Comparison of ENCODE assay signal across 8 mouse cellular contexts in the genomic region with DNA sequence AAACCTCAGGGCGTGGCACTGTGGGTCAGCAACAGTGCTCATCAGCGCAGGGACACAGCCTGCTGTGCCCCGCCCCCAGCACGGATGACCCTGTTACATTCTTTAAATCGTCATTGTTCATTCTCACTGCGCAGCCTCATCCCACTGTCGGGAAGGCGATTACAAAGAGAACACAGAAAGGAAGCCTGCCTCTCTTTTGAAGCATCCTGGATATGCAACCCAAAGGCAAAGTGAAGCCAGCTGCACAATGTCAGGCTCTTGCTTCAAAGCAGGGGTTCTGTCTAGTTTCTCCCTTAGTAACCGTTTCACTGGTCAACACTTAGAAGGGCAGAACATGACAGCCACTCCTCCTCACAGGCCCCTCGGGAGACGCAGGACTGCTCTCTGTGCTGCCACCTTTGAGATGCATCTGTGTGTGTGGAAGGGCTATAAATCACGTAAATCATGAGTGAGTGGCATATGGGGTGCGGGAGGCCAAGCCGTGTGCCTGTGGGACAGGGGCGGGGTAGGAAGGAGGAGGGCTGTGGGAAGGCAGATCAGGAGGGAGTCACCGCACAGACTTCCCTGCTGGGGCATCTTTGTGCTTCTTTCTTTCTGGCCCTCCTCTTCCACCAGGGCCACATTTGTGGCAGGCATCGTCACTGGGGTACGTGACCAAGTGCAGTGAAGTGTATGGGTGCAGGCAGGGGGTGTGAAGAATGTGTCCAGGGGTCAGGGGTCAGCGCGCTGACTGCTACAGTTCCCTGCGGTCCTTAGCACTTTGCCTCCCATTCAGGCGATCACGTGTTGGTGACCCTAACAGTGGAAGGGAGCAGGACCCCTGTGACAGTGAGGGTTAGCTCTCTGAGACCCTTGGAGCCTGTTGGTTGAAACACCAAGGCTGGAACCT.
DNase-seq lines count a peak whose midpoint lies in the region; ATAC-seq and TF ChIP-seq lines count a peak whose summit lies in the region.

No protein-coding gene starts in this region.

- WGBS in forebrain, embryonic 11.5 days: 57% methylated on average over 23 of the region's 23 CpGs
- 59% methylated on average over 23 of the region's 23 CpGs for WGBS in forebrain, postnatal 0 days
- 32% methylated on average over 23 of the region's 23 CpGs for WGBS in lung, embryonic 14.5 days
- WGBS in liver, embryonic 13.5 days (ENCODE audit: insufficient replicate concordance): 71% methylated on average over 23 of the region's 23 CpGs
- WGBS in stomach, embryonic 16.5 days: 34% methylated on average over 23 of the region's 23 CpGs

- H3K4me2 ChIP-seq in forebrain, embryonic 11.5 days (ENCODE audit: low read depth, low read length, severe bottlenecking): no peak overlapping the region
- H3K4me2 ChIP-seq in forebrain, postnatal 0 days (ENCODE audit: low read depth): no peak overlapping the region
- peak overlapping the region; percentile 32 for H3K4me2 ChIP-seq in lung, embryonic 14.5 days
- H3K4me2 ChIP-seq in liver, embryonic 13.5 days: no peak overlapping the region
- peak overlapping the region; percentile 13; the same call in 1 of the 2 replicates for H3K4me2 ChIP-seq in stomach, embryonic 16.5 days (ENCODE audit: low read depth, low read length)

- no peak overlapping the region for H3K27ac ChIP-seq in forebrain, embryonic 11.5 days (ENCODE audit: low read depth, low read length)
- H3K27ac ChIP-seq in forebrain, postnatal 0 days (ENCODE audit: low read depth, low read length): no peak overlapping the region
- H3K27ac ChIP-seq in lung, embryonic 14.5 days (ENCODE audit: low read depth): no peak overlapping the region
- 0 out of 2 replicates have a peak overlapping the region, but pooled peaks have one; percentile 6 for H3K27ac ChIP-seq in liver, embryonic 13.5 days
- H3K27ac ChIP-seq in stomach, embryonic 16.5 days (ENCODE audit: low read length): no peak overlapping the region

- peak; percentile 25; the same call in 1 of the 2 replicates for ATAC-seq in forebrain, embryonic 11.5 days (replicated peaks; ENCODE audit: low FRiP score)
- no peak for ATAC-seq in forebrain, postnatal 0 days
- peak; percentile 69 for ATAC-seq in lung, embryonic 14.5 days (ENCODE audit: insufficient read depth)
- ATAC-seq in liver, embryonic 13.5 days (ENCODE audit: low read depth): 0 out of 2 replicates have a peak, but pooled peaks have one; percentile 28
- peak; percentile 43; the same call in 1 of the 2 replicates for ATAC-seq in stomach, embryonic 16.5 days (ENCODE audit: insufficient read depth, low FRiP score)
- no peak for ATAC-seq in megakaryocyte-erythroid progenitor cell, adult 5-6 weeks (replicated peaks; ENCODE audit: low FRiP score, low TSS enrichment, poor library complexity, severe bottlenecking)

- no peaks in the 10 kb centered on the region for H3K36me3 ChIP-seq in forebrain, embryonic 11.5 days (ENCODE audit: control insufficient read depth, insufficient read depth, low read length)
- no peaks in the 10 kb centered on the region for H3K36me3 ChIP-seq in forebrain, postnatal 0 days (ENCODE audit: insufficient read depth)
- no peaks in the 10 kb centered on the region for H3K36me3 ChIP-seq in lung, embryonic 14.5 days (ENCODE audit: insufficient read depth)
- peaks cover 98% of the 10 kb centered on the region for H3K36me3 ChIP-seq in liver, embryonic 13.5 days
- no peaks in the 10 kb centered on the region for H3K36me3 ChIP-seq in stomach, embryonic 16.5 days (ENCODE audit: control insufficient read depth, insufficient read depth, low read length)

- no peak overlapping the region for H3K9ac ChIP-seq in forebrain, embryonic 11.5 days (ENCODE audit: low read length)
- H3K9ac ChIP-seq in forebrain, postnatal 0 days: no peak overlapping the region
- no peak overlapping the region; the same call in 1 of the 2 replicates for H3K9ac ChIP-seq in lung, embryonic 14.5 days
- 0 out of 2 replicates have a peak overlapping the region, but pooled peaks have one; percentile 5 for H3K9ac ChIP-seq in liver, embryonic 13.5 days
- H3K9ac ChIP-seq in stomach, embryonic 16.5 days (ENCODE audit: low read length): peak overlapping the region; percentile 17; the same call in 1 of the 2 replicates

- no peak for DNase-seq in forebrain, embryonic 11.5 days (ENCODE audit: low spot score)
- no peak for DNase-seq in forebrain, postnatal 0 days
- peak; percentile 70 for DNase-seq in lung, embryonic 14.5 days
- DNase-seq in lung, postnatal 4 days: no peak
- DNase-seq in liver, embryonic 13.5 days: no peak
- no peak for DNase-seq in B cell, adult 2 months

- TF ChIP-seq CTCF in forebrain, postnatal 0 days (IDR thresholded peaks at IDR 0.05; ENCODE audit: low read depth): no peak
- TF ChIP-seq CTCF in lung, embryonic 14.5 days (IDR thresholded peaks at IDR 0.05; ENCODE audit: low read depth): no peak

- no peaks in the 10 kb centered on the region for H3K9me3 ChIP-seq in forebrain, embryonic 11.5 days (ENCODE audit: control insufficient read depth, low read length)
- no peaks in the 10 kb centered on the region for H3K9me3 ChIP-seq in forebrain, postnatal 0 days (ENCODE audit: low read length)
- H3K9me3 ChIP-seq in lung, embryonic 14.5 days (ENCODE audit: low read depth, low read length): no peaks in the 10 kb centered on the region
- no peaks in the 10 kb centered on the region for H3K9me3 ChIP-seq in liver, embryonic 13.5 days (replicated peaks)
- no peaks in the 10 kb centered on the region for H3K9me3 ChIP-seq in stomach, embryonic 16.5 days (replicated peaks; ENCODE audit: control insufficient read depth, low read length)

- no peaks in the 10 kb centered on the region for H3K27me3 ChIP-seq in forebrain, embryonic 11.5 days (ENCODE audit: control insufficient read depth, insufficient read depth, low read length)
- H3K27me3 ChIP-seq in forebrain, postnatal 0 days (ENCODE audit: insufficient read depth, low read length): no peaks in the 10 kb centered on the region
- no peaks in the 10 kb centered on the region for H3K27me3 ChIP-seq in lung, embryonic 14.5 days (ENCODE audit: insufficient read depth, low read length)
- no peaks in the 10 kb centered on the region for H3K27me3 ChIP-seq in liver, embryonic 13.5 days
- no peaks in the 10 kb centered on the region for H3K27me3 ChIP-seq in stomach, embryonic 16.5 days (ENCODE audit: control insufficient read depth, insufficient read depth, low read length)

- 0 out of 2 replicates have a peak, but pooled peaks cover 5% of the 10 kb centered on the region for H3K4me1 ChIP-seq in forebrain, embryonic 11.5 days (replicated peaks; ENCODE audit: control insufficient read depth, insufficient read depth, low read length)
- no peaks in the 10 kb centered on the region for H3K4me1 ChIP-seq in forebrain, postnatal 0 days (ENCODE audit: insufficient read depth)
- H3K4me1 ChIP-seq in lung, embryonic 14.5 days (ENCODE audit: insufficient read depth): no peaks in the 10 kb centered on the region
- H3K4me1 ChIP-seq in liver, embryonic 13.5 days (replicated peaks): peaks cover 57% of the 10 kb centered on the region
- H3K4me1 ChIP-seq in stomach, embryonic 16.5 days (ENCODE audit: control insufficient read depth, insufficient read depth, low read length): peaks cover 5% of the 10 kb centered on the region; the same call in 1 of the 2 replicates

- no peak overlapping the region for H3K4me3 ChIP-seq in forebrain, embryonic 11.5 days (ENCODE audit: low read depth, low read length)
- H3K4me3 ChIP-seq in forebrain, postnatal 0 days (ENCODE audit: low read depth, low read length): no peak overlapping the region
- no peak overlapping the region for H3K4me3 ChIP-seq in lung, embryonic 14.5 days (ENCODE audit: low read depth, low read length)
- H3K4me3 ChIP-seq in liver, embryonic 13.5 days (replicated peaks): no peak overlapping the region
- no peak overlapping the region for H3K4me3 ChIP-seq in stomach, embryonic 16.5 days (replicated peaks; ENCODE audit: low read length)

Comparison
In these comparisons a context has a peak if more than half of its experiments do, and no peak if none do; other contexts are left out.
1. ATAC-seq: peak in forebrain, embryonic 11.5 days (single experiment), lung, embryonic 14.5 days (single experiment), liver, embryonic 13.5 days (single experiment) and stomach, embryonic 16.5 days (single experiment); none in forebrain, postnatal 0 days (single experiment) and megakaryocyte-erythroid progenitor cell, adult 5-6 weeks (single experiment).
2. H3K4me2 ChIP-seq: peak in lung, embryonic 14.5 days (single experiment) and stomach, embryonic 16.5 days (single experiment); none in forebrain, embryonic 11.5 days (single experiment), forebrain, postnatal 0 days (single experiment) and liver, embryonic 13.5 days (single experiment).
3. H3K9ac ChIP-seq: peak in liver, embryonic 13.5 days (single experiment) and stomach, embryonic 16.5 days (single experiment); none in forebrain, embryonic 11.5 days (single experiment), forebrain, postnatal 0 days (single experiment) and lung, embryonic 14.5 days (single experiment).